Comparison of ENCODE assay signal across 9 mouse cellular contexts in the genomic region with DNA sequence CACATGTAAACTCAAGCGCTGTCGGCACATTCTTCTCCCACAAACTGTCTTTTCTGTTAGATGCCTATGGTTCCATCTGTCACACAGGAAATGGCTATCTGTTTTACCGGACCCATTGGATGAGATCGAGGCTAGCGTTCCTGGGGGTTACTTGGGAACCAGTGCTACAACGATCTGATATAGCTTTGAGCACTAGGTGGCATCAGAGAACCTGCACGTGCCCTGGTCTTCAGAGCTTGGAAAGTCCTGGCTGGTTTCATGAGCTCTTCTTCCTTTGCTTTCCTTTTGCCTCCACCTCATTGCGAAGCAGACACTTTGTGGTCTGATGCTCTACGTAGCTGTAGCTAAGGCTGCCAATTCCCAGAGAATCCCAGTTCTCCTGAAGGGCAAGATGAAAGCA.
DNase-seq lines count a peak whose midpoint lies in the region; ATAC-seq and TF ChIP-seq lines count a peak whose summit lies in the region.
"Had no signal": no experiment of that assay in that cellular context is flagged by ENCODE, and none has a peak within 500 bp of the region (broad histone marks: within the 10 kb centered on the region; RNA-seq: fewer than 3 reads in every experiment).

No protein-coding gene starts in this region.

- no peak overlapping the region for H3K27ac ChIP-seq in limb, embryonic 14.5 days (replicated peaks; ENCODE audit: low read depth, low read length)
- H3K27ac ChIP-seq in thymus, adult 2 months (ENCODE audit: control insufficient read depth, insufficient read depth, low read length) = no peak overlapping the region

- no peak for TF ChIP-seq POLR2A in limb, embryonic 14.5 days (IDR thresholded peaks at IDR 0.05; ENCODE audit: borderline replicate concordance, extremely low read depth, insufficient read depth, insufficient read length)
- TF ChIP-seq POLR2A in thymus, adult 2 months (IDR thresholded peaks at IDR 0.05; ENCODE audit: control insufficient read depth, extremely low read depth, insufficient read depth, low read length, poor library complexity) = no peak

- no peak for TF ChIP-seq CTCF in thymus, adult 2 months (IDR thresholded peaks at IDR 0.05; ENCODE audit: borderline replicate concordance, control insufficient read depth, extremely low read depth, insufficient read depth, low read length, poor library complexity)

- H3K4me3 ChIP-seq in limb, embryonic 14.5 days (replicated peaks; ENCODE audit: low read length) = no peak overlapping the region
- H3K4me3 ChIP-seq in thymus, adult 2 months (ENCODE audit: control insufficient read depth, insufficient read depth, low read length) = no peak overlapping the region
- H3K4me3 ChIP-seq: megakaryocyte, embryonic 14.5 days had no signal

- H3K36me3 ChIP-seq in limb, embryonic 14.5 days (ENCODE audit: control insufficient read depth, insufficient read depth, low read length) = no peaks in the 10 kb centered on the region
- H3K36me3 ChIP-seq in thymus, adult 2 months (ENCODE audit: control insufficient read depth, insufficient read depth, low read length) = no peaks in the 10 kb centered on the region

- H3K4me2 ChIP-seq in limb, embryonic 14.5 days (replicated peaks; ENCODE audit: low read depth, low read length, severe bottlenecking) = no peak overlapping the region

- H3K27me3 ChIP-seq in limb, embryonic 14.5 days (ENCODE audit: control insufficient read depth, insufficient read depth, low read length) = no peaks in the 10 kb centered on the region
- no peaks in the 10 kb centered on the region for H3K27me3 ChIP-seq in thymus, adult 2 months (ENCODE audit: control insufficient read depth, insufficient read depth, low read length)

- H3K4me1 ChIP-seq in limb, embryonic 14.5 days (ENCODE audit: control insufficient read depth, insufficient read depth, low read length) = no peaks in the 10 kb centered on the region
- no peaks in the 10 kb centered on the region for H3K4me1 ChIP-seq in thymus, adult 2 months (replicated peaks; ENCODE audit: control insufficient read depth, insufficient read depth, low read length)
- H3K4me1 ChIP-seq: megakaryocyte, embryonic 14.5 days had no signal

- peak; percentile 42 for DNase-seq in urinary bladder, postnatal 14 days (ENCODE audit: low spot score)
- no peak for DNase-seq in urinary bladder, adult 2 months (ENCODE audit: low spot score)
- peak; percentile 23 to 28 for DNase-seq in heart, adult 9 months (ENCODE audit: low spot score in 2 of 2)
- peak; percentile 49 for DNase-seq in kidney, adult 9 months
- peak; percentile 60 for DNase-seq in limb, embryonic 14.5 days (ENCODE audit: low spot score)
- peak; percentile 10 for DNase-seq in ovary, postnatal 36 days (ENCODE audit: low spot score)
- DNase-seq in thymus, adult 2 months = no peak

- H3K9ac ChIP-seq in limb, embryonic 14.5 days (ENCODE audit: low read depth, low read length, severe bottlenecking) = no peak overlapping the region

- ATAC-seq in common myeloid progenitor, adult 5-6 weeks (replicated peaks; ENCODE audit: low read depth, poor library complexity, severe bottlenecking) = peak; percentile 91
- ATAC-seq in limb, embryonic 14.5 days (ENCODE audit: low FRiP score, low read depth) = no peak

- WGBS in limb, embryonic 14.5 days = 30% methylated on average over 9 of the region's 9 CpGs
- WGBS in thymus, adult 2 months = 28% methylated on average over 9 of the region's 9 CpGs

- no peaks in the 10 kb centered on the region for H3K9me3 ChIP-seq in limb, embryonic 14.5 days (ENCODE audit: control insufficient read depth, low read length)
- H3K9me3 ChIP-seq: megakaryocyte, embryonic 14.5 days had no signal

Comparison
In these comparisons a context has a peak if more than half of its experiments do, and no peak if none do; other contexts are left out.
1. DNase-seq: peak in urinary bladder, postnatal 14 days (single experiment), heart, adult 9 months (2 of 2), kidney, adult 9 months (single experiment), limb, embryonic 14.5 days (single experiment) and ovary, postnatal 36 days (single experiment); none in urinary bladder, adult 2 months (single experiment) and thymus, adult 2 months (single experiment).